Mouse (Mus musculus) embryonic fibroblast, embryonic 13.5 days (primary cell): Measurements from ENCODE around the gene Olfr69.

ENCODE experiments used
- CTCF ChIP-seq: IDR thresholded peaks from 2 replicates; pipeline ENCODE4 v1.5.1; 2011; ENCODE audit warnings: mild to moderate bottlenecking, control low read depth, low read length, moderate library complexity, borderline replicate concordance; ENCODE audit not compliant: insufficient read depth
- POLR2A ChIP-seq: IDR thresholded peaks from 2 replicates; pipeline ENCODE4 v1.6.1; 2011; ENCODE audit warnings: low read depth, mild to moderate bottlenecking, control low read depth, low read length, moderate library complexity

DNA sequence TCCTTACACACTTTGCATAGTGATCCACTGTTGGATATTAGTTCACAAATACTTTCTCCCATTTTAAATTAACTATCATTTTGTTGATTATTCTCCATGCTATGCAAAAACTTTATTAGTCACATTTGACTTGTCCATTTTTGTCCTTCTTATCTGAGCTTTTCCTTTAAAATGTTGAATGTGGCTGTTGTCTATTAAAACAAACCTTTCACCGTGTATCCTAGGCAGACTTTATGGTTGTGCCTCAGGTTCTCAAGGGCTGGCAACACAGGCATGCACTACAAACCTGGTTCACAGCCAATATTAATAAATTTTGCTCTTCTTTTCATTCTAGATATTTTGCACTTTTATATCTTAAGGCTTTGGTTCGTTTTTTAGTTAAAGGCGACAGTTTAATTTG, 39.4 kb upstream of the Olfr69 start:
- no peak for TF ChIP-seq CTCF
- TF ChIP-seq POLR2A: no peak
